Mouse (Mus musculus): ENCODE data around the gene Olfr675. TPM values are rescaled to one million over a fixed set of nuclear protein-coding genes. Genes with fewer than 3 reads are reported as not detected.
"Not testable (repeated sequence)": the region's sequence is repeated elsewhere in the genome, so short reads cannot be mapped to it uniquely, and the experiment has no call there.

Olfr675 gene
- total RNA-seq (2015), result not detected in 2 replicates
- total RNA-seq (2017), result not detected in 2 replicates

GRCm38 (mm10) chr7:105028360-105028759, at the start of gene Olfr675:
Gene Olfr675 (minus strand): TSS chr7:105028460.
- no peak for ATAC-seq (replicated peaks; ENCODE audit: poor library complexity)

GRCm38 (mm10) chr7:105064175-105064574, 35.9 kb upstream of the Olfr675 start, which contains the start of gene Olfr678:
Gene Olfr678 (plus strand): TSS chr7:105064475.
- no peak for ATAC-seq (replicated peaks; ENCODE audit: poor library complexity)

GRCm38 (mm10) chr7:105058951-105059350, 30.7 kb upstream of the Olfr675 start:
- ATAC-seq (replicated peaks; ENCODE audit: poor library complexity), result no peak

- ATAC-seq (replicated peaks; ENCODE audit: poor library complexity), result not testable (repeated sequence)
Measured at GRCm38 (mm10) chr7:105033836-105034235, 5.6 kb upstream of the Olfr675 start.

- no peak for ATAC-seq (replicated peaks; ENCODE audit: poor library complexity)
Measured at GRCm38 (mm10) chr7:105032398-105032797, 4.1 kb upstream of the Olfr675 start, which contains the start of gene Olfr676. Gene Olfr676 (plus strand): TSS chr7:105032698.

- no peak for ATAC-seq (replicated peaks; ENCODE audit: poor library complexity)
Measured at GRCm38 (mm10) chr7:105022530-105022929, 5.7 kb downstream of the Olfr675 start.

- ATAC-seq (replicated peaks; ENCODE audit: poor library complexity), result no peak
Measured at GRCm38 (mm10) chr7:105001929-105002328, 26.3 kb downstream of the Olfr675 start, which contains the start of gene Olfr672. Gene Olfr672 (minus strand): TSS chr7:105002029.

- no peak for ATAC-seq (replicated peaks; ENCODE audit: poor library complexity)
Measured at GRCm38 (mm10) chr7:104979026-104979425, 49.2 kb downstream of the Olfr675 start, which contains the start of gene Olfr671. Gene Olfr671 (minus strand): TSS chr7:104979126.

GRCm38 (mm10) chr7:104972507-104972906, 55.8 kb downstream of the Olfr675 start:
- ATAC-seq (replicated peaks; ENCODE audit: poor library complexity), result not testable (repeated sequence)

Other genes starting within 250 kb of the Olfr675 start
- gene Usp17lb, start 185.9 kb downstream of the Olfr675 start, total RNA-seq (2015), result not detected in 2 replicates
- gene Usp17lb, start 185.9 kb downstream of the Olfr675 start, total RNA-seq (2017), result not detected in 2 replicates
- not detected in 2 replicates for gene Usp17la, start 171.5 kb downstream of the Olfr675 start, total RNA-seq (2015)
- gene Usp17la, start 171.5 kb downstream of the Olfr675 start, total RNA-seq (2017), result not detected in 2 replicates
- not detected in 2 replicates for gene Olfr665, start 150.4 kb downstream of the Olfr675 start, total RNA-seq (2015)
- not detected in 2 replicates for gene Olfr665, start 150.4 kb downstream of the Olfr675 start, total RNA-seq (2017)
- gene Olfr666, start 132.5 kb downstream of the Olfr675 start, total RNA-seq (2015), result not detected in 2 replicates
- not detected in 2 replicates for gene Olfr666, start 132.5 kb downstream of the Olfr675 start, total RNA-seq (2017)
- gene Olfr667, start 107.0 kb downstream of the Olfr675 start, total RNA-seq (2015), result not detected in 2 replicates
- not detected in 2 replicates for gene Olfr667, start 107.0 kb downstream of the Olfr675 start, total RNA-seq (2017)
- not detected in 2 replicates for gene Olfr668, start 100.4 kb downstream of the Olfr675 start, total RNA-seq (2015)
- not detected in 2 replicates for gene Olfr668, start 100.4 kb downstream of the Olfr675 start, total RNA-seq (2017)
- gene Olfr669, start 94.2 kb downstream of the Olfr675 start, total RNA-seq (2015), result not detected in 2 replicates
- not detected in 2 replicates for gene Olfr669, start 94.2 kb downstream of the Olfr675 start, total RNA-seq (2017)
- not detected in 2 replicates for gene Olfr670, start 65.8 kb downstream of the Olfr675 start, total RNA-seq (2015)
- gene Olfr670, start 65.8 kb downstream of the Olfr675 start, total RNA-seq (2017), result not detected in 2 replicates
- not detected in 2 replicates for gene Olfr671, start 49.3 kb downstream of the Olfr675 start, total RNA-seq (2015)
- gene Olfr671, start 49.3 kb downstream of the Olfr675 start, total RNA-seq (2017), result not detected in 2 replicates
- not detected in 2 replicates for gene Olfr672, start 26.4 kb downstream of the Olfr675 start, total RNA-seq (2015)
- not detected in 2 replicates for gene Olfr672, start 26.4 kb downstream of the Olfr675 start, total RNA-seq (2017)
- gene Olfr676, start 4.2 kb upstream of the Olfr675 start, total RNA-seq (2015), result not detected in 2 replicates
- not detected in 2 replicates for gene Olfr676, start 4.2 kb upstream of the Olfr675 start, total RNA-seq (2017)
- not detected in 2 replicates for gene Olfr677, start 22.9 kb upstream of the Olfr675 start, total RNA-seq (2015)
- gene Olfr677, start 22.9 kb upstream of the Olfr675 start, total RNA-seq (2017), result not detected in 2 replicates
- gene Olfr678, start 36.0 kb upstream of the Olfr675 start, total RNA-seq (2015), result not detected in 2 replicates
- not detected in 2 replicates for gene Olfr678, start 36.0 kb upstream of the Olfr675 start, total RNA-seq (2017)
- gene Olfr679, start 52.7 kb upstream of the Olfr675 start, total RNA-seq (2015), result not detected in 2 replicates
- gene Olfr679, start 52.7 kb upstream of the Olfr675 start, total RNA-seq (2017), result not detected in 2 replicates
- gene Olfr680-ps1, start 64.4 kb upstream of the Olfr675 start, total RNA-seq (2015), result not detected in 2 replicates
- gene Olfr680-ps1, start 64.4 kb upstream of the Olfr675 start, total RNA-seq (2017), result not detected in 2 replicates
- gene Olfr681, start 88.4 kb upstream of the Olfr675 start, total RNA-seq (2015), result not detected in 2 replicates
- gene Olfr681, start 88.4 kb upstream of the Olfr675 start, total RNA-seq (2017), result not detected in 2 replicates
- not detected in 2 replicates for gene Olfr683, start 118.6 kb upstream of the Olfr675 start, total RNA-seq (2015)
- not detected in 2 replicates for gene Olfr683, start 118.6 kb upstream of the Olfr675 start, total RNA-seq (2017)
- gene Olfr684, start 135.2 kb upstream of the Olfr675 start, total RNA-seq (2015), result not detected in 2 replicates
- gene Olfr684, start 135.2 kb upstream of the Olfr675 start, total RNA-seq (2017), result not detected in 2 replicates
- gene Olfr685, start 157.6 kb upstream of the Olfr675 start, total RNA-seq (2015), result not detected in 2 replicates
- not detected in 2 replicates for gene Olfr685, start 157.6 kb upstream of the Olfr675 start, total RNA-seq (2017)
- gene Olfr686, start 179.0 kb upstream of the Olfr675 start, total RNA-seq (2015), result not detected in 2 replicates
- gene Olfr686, start 179.0 kb upstream of the Olfr675 start, total RNA-seq (2017), result not detected in 2 replicates